Mouse (Mus musculus) mesoderm, embryonic 11.5 days (tissue): ENCODE results near the gene Pbx2.

Experiments used
- DNase-seq: peaks from one replicate; pipeline ENCODE4 v3.0.0-alpha.2; 2012; ENCODE audit warnings: low read depth, low spot score

Pbx2 gene

DNA sequence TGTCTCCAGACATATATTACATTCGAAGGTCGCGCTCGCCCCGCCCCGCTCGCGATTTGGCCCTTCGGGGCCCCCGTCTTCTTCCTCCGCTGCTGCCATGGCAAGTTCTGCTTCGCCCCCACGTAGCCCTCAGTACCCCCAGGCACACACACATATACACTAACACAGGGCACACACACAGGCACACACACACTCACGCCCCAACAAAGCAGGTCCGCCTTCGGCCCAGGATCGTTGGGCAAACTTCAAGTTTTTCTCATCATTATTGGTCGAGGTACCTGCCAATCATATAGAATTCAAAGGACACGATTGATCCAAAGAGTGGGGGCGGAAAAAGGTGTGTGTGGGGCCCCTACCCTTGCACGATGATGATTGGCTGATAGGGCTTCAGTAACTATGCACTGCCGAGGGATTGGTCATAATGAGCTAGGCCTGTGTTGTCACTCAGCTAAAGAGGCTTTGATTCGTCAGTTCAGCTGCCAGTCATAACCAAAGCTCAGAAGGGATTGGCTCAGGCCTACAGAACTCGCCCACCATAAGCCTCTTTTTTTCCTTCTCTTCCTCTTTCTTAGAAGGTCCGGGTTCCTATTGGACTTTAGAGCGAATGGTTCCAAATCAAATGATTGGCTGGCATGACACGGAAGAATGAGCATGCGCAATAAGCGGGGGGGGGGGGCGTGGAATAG is 12.5 kb downstream of the Pbx2 start, which contains the start of gene Rnf5:
Gene Rnf5, minus strand, starts transcription at position 316 of the 686 bp plus-strand sequence.
- DNase-seq, result peak; percentile 100

DNA sequence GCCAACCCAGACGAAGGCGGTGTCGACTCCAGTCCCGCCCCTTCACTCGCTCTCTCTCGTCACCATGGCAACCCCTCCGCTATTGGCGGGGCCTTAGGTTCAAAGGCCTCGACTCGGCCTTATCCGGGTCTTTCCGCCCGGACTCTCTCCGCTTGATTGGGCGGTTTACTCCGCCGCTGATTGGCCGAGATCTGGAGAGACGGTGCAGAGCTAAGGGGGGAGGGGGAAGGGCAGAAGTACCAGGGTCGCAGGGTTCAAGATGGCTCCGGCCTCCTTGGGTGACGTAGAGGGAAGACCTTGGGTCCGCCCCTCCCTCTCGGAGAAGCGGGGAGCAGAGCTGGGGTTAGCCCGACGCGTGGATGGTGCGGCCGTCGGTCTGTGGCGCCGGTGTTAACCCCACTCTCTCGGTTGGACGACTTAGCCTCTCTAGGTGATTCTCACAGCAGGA is 13.0 kb downstream of the Pbx2 start, which contains the start of gene Agpat1:
Gene Agpat1, plus strand, starts transcription at position 202 of the 448 bp plus-strand sequence.
- DNase-seq, result peak; percentile 99

- DNase-seq, result no peak
These were observed 13.6 kb downstream of the Pbx2 start for GRCm38 (mm10) chr17:34604511-34605237.

DNA sequence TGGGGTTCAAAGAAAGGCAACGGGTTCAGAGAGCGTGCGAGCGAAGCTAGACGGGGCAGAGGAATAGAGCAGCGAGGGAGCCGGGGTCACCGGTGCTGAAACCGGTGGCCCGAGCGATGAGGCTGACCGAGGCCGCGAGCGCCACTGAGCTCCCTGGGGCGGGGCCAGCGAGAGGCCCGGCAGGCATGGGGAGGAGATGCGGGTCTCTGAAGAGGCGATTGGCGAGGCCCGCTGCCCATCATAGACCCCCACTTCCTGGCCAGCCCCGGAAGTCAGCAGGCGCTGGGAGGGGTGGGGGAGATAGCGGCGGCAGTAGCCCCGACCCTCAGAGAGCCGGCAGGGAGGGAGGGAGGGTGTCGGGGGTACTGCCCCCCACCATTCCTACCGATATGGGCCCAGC is 14.5 kb downstream of the Pbx2 start:
- DNase-seq, result peak; percentile 95

- DNase-seq, result no peak
These were observed 15.3 kb downstream of the Pbx2 start for GRCm38 (mm10) chr17:34606186-34607039.

GRCm38 (mm10) chr17:34607997-34608396 is 16.9 kb downstream of the Pbx2 start:
- DNase-seq, result no peak

GRCm38 (mm10) chr17:34611050-34611449 is 20.0 kb downstream of the Pbx2 start:
- DNase-seq, result no peak

DNA sequence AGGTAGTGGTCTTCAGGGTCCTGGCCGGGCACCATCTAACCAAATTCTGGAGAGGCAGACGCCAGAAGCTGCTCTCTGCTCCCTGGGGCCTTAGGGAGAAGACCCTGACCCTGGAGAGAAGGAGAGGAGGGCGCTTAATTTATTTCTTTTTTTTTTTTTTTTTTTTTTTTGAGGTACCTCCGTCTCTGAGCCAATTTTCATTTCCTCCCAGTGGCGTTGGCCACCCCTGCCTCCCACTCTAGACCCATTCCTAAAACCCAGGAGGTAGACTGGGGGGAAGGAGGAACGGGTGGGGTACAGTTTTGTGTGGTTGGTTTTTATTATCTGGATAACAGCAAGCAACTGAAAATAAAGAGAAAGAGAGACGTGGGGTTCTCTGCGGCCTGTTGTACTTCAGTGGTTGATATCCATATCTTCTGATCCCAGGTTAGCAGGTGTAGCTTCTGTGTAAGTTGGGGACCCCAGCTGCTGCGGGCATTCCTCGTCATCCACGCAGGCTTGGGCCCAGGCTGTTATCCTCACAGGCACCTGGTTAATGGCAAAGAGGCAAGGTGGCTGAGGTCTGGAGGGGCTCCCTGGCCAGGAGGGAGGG is 22.1 kb downstream of the Pbx2 start:
- DNase-seq, result no peak

- no peak for DNase-seq
These were observed 22.8 kb downstream of the Pbx2 start for GRCm38 (mm10) chr17:34613830-34614229.

GRCm38 (mm10) chr17:34615871-34616270 is 24.8 kb downstream of the Pbx2 start, which contains the start of gene Egfl8:
Egfl8 (minus strand) TSS chr17:34615971.
- DNase-seq, result no peak

- DNase-seq, result peak; percentile 75
These were observed 27.9 kb downstream of the Pbx2 start for GRCm38 (mm10) chr17:34618999-34619398.

DNA sequence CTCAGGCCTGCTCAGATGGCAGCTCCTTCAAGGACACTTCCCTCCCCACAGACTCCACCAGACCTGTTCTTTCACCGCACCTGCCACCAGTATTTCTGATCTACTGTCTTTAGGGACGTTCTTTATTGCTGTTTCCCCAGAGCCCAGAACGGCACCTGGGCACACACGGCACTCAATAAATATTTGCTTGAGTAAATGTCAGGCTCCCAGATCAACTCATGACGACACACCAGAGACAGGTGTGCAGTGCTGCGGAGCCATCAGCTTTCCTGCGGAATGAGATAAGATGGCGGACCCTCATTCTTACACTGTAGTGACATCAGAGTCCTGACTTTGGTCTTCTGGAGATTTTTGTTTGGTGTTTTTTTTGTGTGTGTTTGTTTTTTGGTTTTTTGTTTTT is 29.9 kb downstream of the Pbx2 start:
- no peak for DNase-seq

- DNase-seq, result no peak
These were observed 32.1 kb downstream of the Pbx2 start for GRCm38 (mm10) chr17:34623161-34623560.

DNA sequence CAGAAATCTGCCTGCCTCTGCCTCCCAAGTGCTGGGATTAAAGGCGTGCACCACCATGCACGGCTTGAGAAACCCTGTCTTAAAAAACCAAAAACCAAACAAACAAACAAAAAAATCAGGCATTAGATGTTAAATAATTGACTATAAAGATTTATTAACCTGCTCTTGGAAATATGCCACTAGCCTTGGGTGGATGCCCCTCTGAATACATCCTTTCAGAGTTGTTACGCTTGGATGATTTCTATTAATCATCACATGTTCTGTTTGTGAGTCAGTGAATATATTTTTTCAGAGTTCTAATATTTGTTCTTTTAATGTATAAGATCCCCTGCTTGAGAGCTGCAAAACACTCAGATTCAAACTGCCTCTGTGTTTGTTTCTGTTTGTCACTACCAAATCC is 33.9 kb downstream of the Pbx2 start:
- DNase-seq, result no peak

DNA sequence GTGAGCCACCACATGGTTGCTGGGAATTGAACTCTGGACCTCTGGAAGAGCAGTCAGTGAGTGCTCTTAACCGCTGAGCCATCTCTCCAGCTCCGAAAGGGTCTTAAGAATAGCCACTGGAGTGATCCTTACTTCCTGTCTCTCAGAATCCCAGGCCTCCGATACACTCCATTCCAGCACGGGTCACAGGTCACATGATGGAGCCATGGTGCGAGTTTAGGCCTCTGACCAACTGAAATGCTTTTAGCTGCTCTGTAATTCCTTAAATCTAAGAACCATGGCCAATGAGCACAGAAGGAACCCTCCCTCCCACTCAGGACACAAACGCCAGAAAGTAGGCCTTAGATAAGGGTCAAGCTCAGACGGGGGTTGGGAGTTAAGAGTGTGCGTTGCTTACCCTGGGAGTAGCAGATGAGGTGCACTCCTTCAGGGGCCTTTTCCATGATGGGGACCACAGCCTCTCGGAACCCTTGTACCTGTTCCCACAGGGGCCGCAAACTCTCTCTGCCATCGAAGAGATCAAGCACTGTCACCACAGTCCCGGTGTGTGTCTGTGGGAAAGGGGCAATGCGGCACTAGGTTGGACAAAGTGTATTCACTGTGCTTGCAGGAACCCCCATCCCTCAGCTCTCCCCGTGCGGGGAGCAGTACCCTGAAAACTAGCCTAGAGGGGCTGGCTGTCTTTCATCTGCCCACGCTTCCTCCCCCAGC is 35.2 kb downstream of the Pbx2 start:
- no peak for DNase-seq

DNA sequence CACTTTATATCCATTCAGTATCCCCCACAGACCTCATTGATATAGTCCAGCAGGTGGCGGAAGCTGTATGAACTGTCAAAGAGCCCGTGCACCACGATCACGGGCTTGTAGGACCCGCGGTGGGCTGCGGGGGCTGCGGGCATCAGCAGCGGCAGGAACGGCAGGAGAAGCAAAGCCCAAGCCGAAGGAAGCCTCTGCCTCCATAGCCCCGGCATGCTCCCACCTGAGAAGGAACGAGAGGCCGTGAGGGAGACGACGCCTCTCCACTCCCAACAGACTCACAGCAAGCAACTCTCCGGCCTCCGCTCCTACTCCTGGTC is 35.7 kb downstream of the Pbx2 start:
- DNase-seq, result peak; percentile 66

GRCm38 (mm10) chr17:34627093-34627942 is 36.3 kb downstream of the Pbx2 start:
- peak; percentile 94 for DNase-seq

DNA sequence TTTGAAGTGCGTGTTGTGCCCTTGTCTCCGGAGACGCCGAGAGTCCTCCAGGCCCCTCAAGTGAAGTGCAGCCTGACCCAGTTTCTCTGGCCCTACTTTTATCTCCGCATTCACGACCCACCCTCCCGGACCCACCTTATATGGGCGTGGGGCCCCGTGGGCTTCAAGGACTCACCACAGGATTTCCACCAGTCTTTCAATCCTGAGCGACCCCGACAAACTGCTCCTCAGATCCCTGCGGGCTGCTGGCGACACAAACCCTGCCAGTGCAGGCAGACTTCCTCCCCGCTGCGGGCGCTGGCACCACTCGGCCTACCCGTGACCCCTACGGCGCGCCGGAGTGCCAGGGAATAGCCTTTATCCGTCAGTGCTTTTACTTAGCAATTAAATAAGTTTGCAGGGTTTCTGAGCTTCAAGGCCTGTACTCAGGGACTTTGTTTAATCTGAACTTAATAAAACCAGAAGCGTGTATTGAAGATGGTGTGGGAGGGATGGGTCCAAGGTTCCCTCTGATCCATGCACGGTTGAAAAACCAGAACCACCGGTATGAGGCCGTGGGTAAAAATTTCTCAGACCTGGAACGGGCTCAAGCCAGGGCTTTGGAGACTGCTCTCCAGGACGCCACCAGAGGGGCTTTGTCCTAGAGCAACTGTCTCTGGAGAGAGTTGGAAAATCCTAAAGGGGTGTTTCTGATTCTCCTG is 37.0 kb downstream of the Pbx2 start, which contains the start of gene Ppt2:
Gene Ppt2, minus strand, starts transcription at position 568 of the 701 bp plus-strand sequence.
- DNase-seq, result no peak

- DNase-seq, result no peak
These were observed 37.5 kb downstream of the Pbx2 start for GRCm38 (mm10) chr17:34628644-34628967.
